Mouse (Mus musculus) liver, adult 2 months (tissue): ENCODE measurements at regions not wholly inside any gene's neighbourhood (a gene's known extent, or its start where the extent isn't known, plus 50 kb on each side); places are given as distances from the start of the nearest gene placed in this dataset.

Experiments
- DNase-seq: peaks from one replicate; pipeline ENCODE4 v3.0.0-alpha.2; 2011; ENCODE audit warnings: low read depth, low spot score; ENCODE audit errors: extremely low read depth
- H3K27ac ChIP-seq: fragments of 200-500 bp; replicated peaks from 2 replicates; pipeline ENCODE4 v1.5.1; 2012; ENCODE audit warnings: low read depth, mild to moderate bottlenecking, control low read depth, inconsistent platforms, low read length; ENCODE audit not compliant: insufficient read depth
- H3K27me3 ChIP-seq: fragments of 200-500 bp; 2 replicates; pipeline ENCODE4 v1.6.1; 2012; ENCODE audit warnings: mild to moderate bottlenecking, moderate library complexity, low read length, inconsistent platforms; ENCODE audit not compliant: control insufficient read depth, insufficient read depth
- H3K36me3 ChIP-seq: fragments of 200-500 bp; 2 replicates; pipeline ENCODE4 v1.6.1; 2012; ENCODE audit warnings: low read length, inconsistent platforms; ENCODE audit not compliant: control insufficient read depth, insufficient read depth
- H3K4me1 ChIP-seq: fragments of 200-500 bp; 2 replicates; pipeline ENCODE4 v1.6.1; 2011; ENCODE audit warnings: low read length; ENCODE audit not compliant: control insufficient read depth, insufficient read depth
- H3K4me3 ChIP-seq: fragments of 200-500 bp; 2 replicates; pipeline ENCODE4 v1.5.1; 2011; ENCODE audit warnings: low read depth, mild to moderate bottlenecking, control low read depth, low read length, moderate library complexity; ENCODE audit not compliant: insufficient read depth
- H3K79me2 ChIP-seq: fragments of 200-500 bp; 2 replicates; pipeline ENCODE4 v1.6.1; 2012; ENCODE audit warnings: inconsistent platforms, mild to moderate bottlenecking, low read length, moderate library complexity; ENCODE audit not compliant: control insufficient read depth, insufficient read depth
- H3K9ac ChIP-seq: fragments of 200-500 bp; 2 replicates; pipeline ENCODE4 v1.6.1; 2012; ENCODE audit warnings: low read depth, mild to moderate bottlenecking, control low read depth, inconsistent platforms, low read length
- CTCF ChIP-seq: fragments of 200-500 bp; IDR thresholded peaks from 2 replicates; pipeline ENCODE4 v1.5.1; 2011; ENCODE audit warnings: low read depth, low read length, control low read depth
- POLR2A ChIP-seq: fragments of 200-500 bp; IDR thresholded peaks from 2 replicates; pipeline ENCODE4 v1.6.1; 2011; ENCODE audit warnings: low read length, control low read depth; ENCODE audit not compliant: insufficient read depth; ENCODE audit errors: extremely low read depth
- WGBS: fragments of 180-500 bp; shearing (Covaris S2); methylation state at CpG from one replicate; pipeline ENCODE4 v1.1.7; 2018; 5-methylcytosine and 5-hydroxymethylcytosine counted together

GRCm38 (mm10) chr13:71747003-71747965 is 216.2 kb downstream of the Irx1 start:
- WGBS, result 81% methylated on average over 11 of the region's 11 CpGs
- Histone ChIP-seq H3K4me3 (no peak overlapping the region), H3K27me3 (no peaks in the 10 kb centered on the region), H3K9ac (no peak overlapping the region), H3K27ac (no peak overlapping the region), H3K36me3 (no peaks in the 10 kb centered on the region), H3K4me1 (no peaks in the 10 kb centered on the region), H3K79me2 (no peaks in the 10 kb centered on the region)
- no peak for TF ChIP-seq POLR2A
- no peak for TF ChIP-seq CTCF
- no peak for DNase-seq

DNA sequence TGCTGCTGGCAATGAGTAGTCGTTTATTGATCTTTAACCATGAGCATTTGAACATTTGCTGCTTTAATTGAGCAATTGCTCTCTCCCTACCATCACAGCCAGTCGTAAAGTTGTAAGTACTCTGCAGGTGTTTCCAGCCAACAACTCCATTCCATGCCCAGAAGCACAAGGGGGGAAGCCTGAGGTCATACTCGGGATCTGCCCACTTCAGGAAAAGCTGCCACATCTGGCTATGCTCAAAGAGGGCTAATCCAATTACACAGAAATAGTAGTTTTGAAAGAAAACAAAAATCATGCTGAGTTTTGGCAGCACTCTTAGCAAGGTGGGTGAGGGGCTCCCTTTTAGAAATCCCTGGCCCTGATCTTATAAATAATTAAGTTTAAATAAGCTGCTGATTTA is 217.0 kb downstream of the Irx1 start:
- no peak overlapping the region for H3K9ac ChIP-seq
- H3K27me3 ChIP-seq, result no peaks in the 10 kb centered on the region
- no peak overlapping the region for H3K4me3 ChIP-seq
- no peaks in the 10 kb centered on the region for H3K79me2 ChIP-seq
- 36% methylated on average over 3 of the region's 3 CpGs for WGBS
- DNase-seq, result no peak
- H3K36me3 ChIP-seq, result no peaks in the 10 kb centered on the region
- TF ChIP-seq POLR2A (no peak), CTCF (no peak)
- H3K4me1 ChIP-seq, result no peaks in the 10 kb centered on the region
- no peak overlapping the region for H3K27ac ChIP-seq

DNA sequence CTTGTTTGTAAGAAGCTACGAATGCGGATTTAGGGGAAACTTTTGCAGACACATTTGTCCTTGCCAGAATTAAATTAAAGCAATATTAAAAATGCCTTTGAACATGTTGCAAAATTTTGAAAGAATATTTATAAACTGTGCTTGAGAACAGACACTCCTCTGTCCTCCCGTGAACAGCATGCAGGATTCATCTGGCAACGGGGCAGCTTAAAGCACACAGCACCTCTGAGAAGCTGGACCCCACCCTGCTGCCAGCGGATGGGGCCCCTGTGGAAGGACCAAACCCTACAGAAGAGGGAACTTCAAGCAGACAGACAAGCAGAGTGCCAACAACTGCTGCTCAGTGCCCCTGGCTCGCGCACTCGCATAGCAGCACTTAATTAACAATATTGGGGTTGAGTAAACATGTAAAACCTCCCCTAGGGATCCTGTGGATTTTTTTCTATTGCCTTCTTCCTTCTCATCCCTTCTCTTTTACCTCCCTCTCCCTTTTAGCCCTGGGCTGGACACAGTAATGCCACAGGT is 226.6 kb downstream of the Irx1 start:
- H3K4me3 ChIP-seq, result no peak overlapping the region
- H3K4me1 ChIP-seq, result no peaks in the 10 kb centered on the region
- no peak for DNase-seq
- no peak overlapping the region for H3K27ac ChIP-seq
- H3K27me3 ChIP-seq, result no peaks in the 10 kb centered on the region
- no peaks in the 10 kb centered on the region for H3K36me3 ChIP-seq
- TF ChIP-seq POLR2A, result no peak
- no peak for TF ChIP-seq CTCF
- H3K79me2 ChIP-seq, result no peaks in the 10 kb centered on the region
- WGBS, result 81% methylated on average over 8 of the region's 8 CpGs
- no peak overlapping the region for H3K9ac ChIP-seq

DNA sequence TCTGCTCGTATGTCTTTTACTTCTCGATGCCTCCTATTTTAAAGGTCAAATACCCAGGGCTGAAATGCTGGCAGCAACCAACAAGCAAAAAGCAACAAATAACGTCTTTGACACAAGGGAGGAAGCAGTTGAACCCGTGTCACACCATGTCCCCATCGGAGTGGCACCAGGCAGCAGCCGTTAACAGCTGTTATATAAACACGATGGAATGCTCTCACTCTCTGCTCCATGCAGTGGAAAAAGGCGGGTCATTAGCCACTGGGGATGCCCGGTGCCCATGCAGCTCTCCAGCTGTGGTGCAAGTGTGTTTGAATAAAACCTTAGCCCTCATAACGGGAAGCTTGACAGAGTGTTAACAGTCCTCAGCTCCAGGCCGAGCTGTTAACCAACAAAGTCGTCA is 229.3 kb downstream of the Irx1 start:
- TF ChIP-seq CTCF, result no peak
- no peak for TF ChIP-seq POLR2A
- DNase-seq, result no peak
- H3K27ac ChIP-seq, result no peak overlapping the region
- no peaks in the 10 kb centered on the region for H3K36me3 ChIP-seq
- no peaks in the 10 kb centered on the region for H3K27me3 ChIP-seq
- no peaks in the 10 kb centered on the region for H3K4me1 ChIP-seq
- no peak overlapping the region for H3K4me3 ChIP-seq
- WGBS, result 52% methylated on average over 12 of the region's 12 CpGs
- no peak overlapping the region for H3K9ac ChIP-seq
- H3K79me2 ChIP-seq, result no peaks in the 10 kb centered on the region

GRCm38 (mm10) chr13:71733360-71733759 is 230.2 kb downstream of the Irx1 start:
- H3K36me3 ChIP-seq, result no peaks in the 10 kb centered on the region
- H3K79me2 ChIP-seq, result no peaks in the 10 kb centered on the region
- no peak overlapping the region for H3K27ac ChIP-seq
- no peak for DNase-seq
- no peaks in the 10 kb centered on the region for H3K27me3 ChIP-seq
- no peak for TF ChIP-seq POLR2A
- no peak for TF ChIP-seq CTCF
- WGBS, result 84% methylated on average over 5 of the region's 5 CpGs
- H3K4me3 ChIP-seq, result no peak overlapping the region
- H3K9ac ChIP-seq, result no peak overlapping the region
- H3K4me1 ChIP-seq, result no peaks in the 10 kb centered on the region

DNA sequence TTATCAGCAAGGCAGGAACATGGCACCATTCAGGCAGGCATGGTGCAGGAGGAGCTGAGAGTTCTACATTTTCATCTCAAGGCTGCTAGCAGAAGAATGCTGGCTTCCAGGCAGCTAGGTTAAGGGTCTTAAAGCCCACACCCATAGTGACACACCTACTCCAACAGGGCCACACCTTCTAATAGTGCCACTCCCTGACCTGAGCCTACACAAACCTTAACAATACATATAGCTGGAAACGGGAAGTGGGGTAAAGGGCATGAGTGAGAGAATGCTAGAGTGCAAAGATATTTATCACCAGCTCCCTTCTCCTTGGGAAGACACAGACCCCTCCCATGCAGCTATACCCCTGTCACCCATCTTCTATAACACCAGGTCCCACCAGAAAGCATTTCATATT is 230.6 kb downstream of the Irx1 start:
- H3K9ac ChIP-seq, result no peak overlapping the region
- H3K4me3 ChIP-seq, result no peak overlapping the region
- no peak for DNase-seq
- TF ChIP-seq POLR2A (no peak), CTCF (no peak)
- H3K27me3 ChIP-seq, result no peaks in the 10 kb centered on the region
- WGBS, result 69% methylated on average over 1 of the region's 1 CpGs
- H3K79me2 ChIP-seq, result no peaks in the 10 kb centered on the region
- no peaks in the 10 kb centered on the region for H3K36me3 ChIP-seq
- no peaks in the 10 kb centered on the region for H3K4me1 ChIP-seq
- H3K27ac ChIP-seq, result no peak overlapping the region
